ENCODE assay signal across 8 mouse cellular contexts in genomic region chr14:31662555-31663211, GRCm38 (mm10). TPM values are rescaled to one million over a fixed set of nuclear protein-coding genes. Genes with fewer than 3 reads are reported as not detected.
DNase-seq lines count a peak whose midpoint lies in the region; ATAC-seq and TF ChIP-seq lines count a peak whose summit lies in the region.

No protein-coding gene starts in this region.

- in situ Hi-C loops in ES-E14 (cut with MboI; ENCODE audit: low sequenced_read_pairs in 2 of 2, unreplicated experiment in 2 of 2): loop anchor here in 1 of 2 experiments (25.0 kb wide), 1 partner anchor 400 kb away; no protein-coding TSS in a partner anchor

- DNase-seq in 3134 (ENCODE audit: extremely low read depth, insufficient read length, low spot score) (peak; percentile 84), ES-E14 (ENCODE audit: low read depth, low spot score) (no peak)
- DNase-seq in embryonic facial prominence, embryonic 11.5 days (ENCODE audit: low spot score): peak; percentile 39
- peak; percentile 88 for DNase-seq in lung, postnatal 10 days
- peak; percentile 50 for DNase-seq in splenic B cell, adult 2 months (ENCODE audit: low read depth, low spot score)
- DNase-seq in left cerebral cortex, postnatal 36 days (ENCODE audit: low spot score in 2 of 2): no peak

- H3K27me3 ChIP-seq in embryonic facial prominence, embryonic 11.5 days (ENCODE audit: control insufficient read depth, insufficient read depth, low read length): no peaks in the 10 kb centered on the region
- no peaks in the 10 kb centered on the region for H3K27me3 ChIP-seq in heart, embryonic 12.5 days (replicated peaks)
- no peaks in the 10 kb centered on the region for H3K27me3 ChIP-seq in kidney, embryonic 14.5 days (ENCODE audit: control insufficient read depth, insufficient read depth, low read length)
- H3K27me3 ChIP-seq in splenic B cell, adult 2 months (ENCODE audit: control insufficient read depth, insufficient read depth, low read length, poor library complexity, severe bottlenecking): no peaks in the 10 kb centered on the region

- ATAC-seq in embryonic facial prominence, embryonic 11.5 days (replicated peaks; ENCODE audit: insufficient number of reproducible peaks, low FRiP score, low TSS enrichment, low read depth): 0 out of 2 replicates have a peak, but pooled peaks have one; percentile 27
- peak; percentile 30 for ATAC-seq in heart, embryonic 12.5 days (ENCODE audit: insufficient number of reproducible peaks, low FRiP score)
- peak; percentile 44 for ATAC-seq in kidney, embryonic 14.5 days (ENCODE audit: low FRiP score, low TSS enrichment)

- peaks cover 2 to 9% of the 10 kb centered on the region in 2 experiments; a peak in 3 of 4 replicates for H3K4me1 ChIP-seq in ES-E14 (ENCODE audit: control insufficient read depth in 2 of 2, insufficient read depth in 2 of 2, low read length in 2 of 2, poor library complexity in 1 of 2)
- H3K4me1 ChIP-seq in embryonic facial prominence, embryonic 11.5 days (ENCODE audit: control insufficient read depth, insufficient read depth, low read length): peaks cover 14% of the 10 kb centered on the region; the same call in 1 of the 2 replicates
- H3K4me1 ChIP-seq in heart, embryonic 12.5 days (replicated peaks): peaks cover 70% of the 10 kb centered on the region
- H3K4me1 ChIP-seq in kidney, embryonic 14.5 days (ENCODE audit: control insufficient read depth, insufficient read depth, low read length): peaks cover 30% of the 10 kb centered on the region

- WGBS in embryonic facial prominence, embryonic 11.5 days: 21% methylated on average over 9 of the region's 9 CpGs
- 22% methylated on average over 9 of the region's 9 CpGs for WGBS in heart, embryonic 12.5 days
- 26% methylated on average over 9 of the region's 9 CpGs for WGBS in kidney, embryonic 14.5 days

- no peaks in the 10 kb centered on the region for H3K36me3 ChIP-seq in ES-E14 (ENCODE audit: control insufficient read depth, insufficient read depth, low read length, poor library complexity, severe bottlenecking)
- H3K36me3 ChIP-seq in embryonic facial prominence, embryonic 11.5 days (replicated peaks; ENCODE audit: control insufficient read depth, insufficient read depth, low read depth, low read length): no peaks in the 10 kb centered on the region
- H3K36me3 ChIP-seq in heart, embryonic 12.5 days: peaks cover 12% of the 10 kb centered on the region
- H3K36me3 ChIP-seq in kidney, embryonic 14.5 days (ENCODE audit: control insufficient read depth, insufficient read depth, low read length): peaks cover 2% of the 10 kb centered on the region; the same call in 1 of the 2 replicates
- H3K36me3 ChIP-seq in splenic B cell, adult 2 months (ENCODE audit: control insufficient read depth, insufficient read depth, low read length, poor library complexity, severe bottlenecking): no peaks in the 10 kb centered on the region

- peak overlapping the region; percentile 64 for H3K4me2 ChIP-seq in embryonic facial prominence, embryonic 11.5 days (ENCODE audit: low read depth, low read length)
- H3K4me2 ChIP-seq in heart, embryonic 12.5 days: peak overlapping the region; percentile 65
- H3K4me2 ChIP-seq in kidney, embryonic 14.5 days (replicated peaks; ENCODE audit: low read depth, low read length): peak overlapping the region; percentile 76

- H3K9ac ChIP-seq in ES-E14 (ENCODE audit: insufficient read depth, low read depth, low read length, poor library complexity, severe bottlenecking): peak overlapping the region; percentile 37; the same call in 1 of the 2 replicates
- peak overlapping the region; percentile 74 for H3K9ac ChIP-seq in embryonic facial prominence, embryonic 11.5 days (replicated peaks; ENCODE audit: low read length)
- peak overlapping the region; percentile 67 for H3K9ac ChIP-seq in heart, embryonic 12.5 days
- H3K9ac ChIP-seq in kidney, embryonic 14.5 days (ENCODE audit: low read depth, low read length): peak overlapping the region; percentile 67

- H3K9me3 ChIP-seq in ES-E14 (ENCODE audit: control insufficient read depth, insufficient read depth, low read depth, low read length): no peaks in the 10 kb centered on the region
- no peaks in the 10 kb centered on the region for H3K9me3 ChIP-seq in embryonic facial prominence, embryonic 11.5 days (replicated peaks; ENCODE audit: control insufficient read depth, low read length)
- H3K9me3 ChIP-seq in heart, embryonic 12.5 days (replicated peaks): no peaks in the 10 kb centered on the region
- no peaks in the 10 kb centered on the region for H3K9me3 ChIP-seq in kidney, embryonic 14.5 days (ENCODE audit: control insufficient read depth, low read length)

- peak overlapping the region; percentile 38 to 57; a peak in 3 of 4 replicates for H3K4me3 ChIP-seq in ES-E14 (ENCODE audit: insufficient read depth in 1 of 2, low read depth in 1 of 2, low read length in 2 of 2, poor library complexity in 1 of 2, severe bottlenecking in 1 of 2)
- H3K4me3 ChIP-seq in embryonic facial prominence, embryonic 11.5 days (ENCODE audit: low read depth, low read length): peak overlapping the region; percentile 30
- no peak overlapping the region for H3K4me3 ChIP-seq in heart, embryonic 12.5 days
- peak overlapping the region; percentile 39; the same call in 1 of the 2 replicates for H3K4me3 ChIP-seq in kidney, embryonic 14.5 days (ENCODE audit: low read length)

- peak overlapping the region; percentile 24; the same call in 1 of the 2 replicates for H3K27ac ChIP-seq in ES-E14 (ENCODE audit: insufficient read depth, low read depth, low read length, poor library complexity, severe bottlenecking)
- H3K27ac ChIP-seq in embryonic facial prominence, embryonic 11.5 days (replicated peaks; ENCODE audit: low read depth, low read length): peak overlapping the region; percentile 95
- H3K27ac ChIP-seq in heart, embryonic 12.5 days (ENCODE audit: poor library complexity, severe bottlenecking): peak overlapping the region; percentile 97
- H3K27ac ChIP-seq in kidney, embryonic 14.5 days (ENCODE audit: low read depth, low read length): peak overlapping the region; percentile 99

- intact Hi-C loops in left cerebral cortex, postnatal 36 days (cut with DNase I): loop anchor here (2.0 kb wide), 1 partner anchor 118 kb away; no protein-coding TSS in a partner anchor

TF ChIP-seq in ES-E14, 5 proteins besides CTCF, POLR2A, EP300 and RAD21:
- TF ChIP-seq ZC3H11A (IDR thresholded peaks at IDR 0.05; ENCODE audit: borderline replicate concordance, low read depth, low read length) (no peak), MAFK (IDR thresholded peaks at IDR 0.05; ENCODE audit: insufficient read depth, low read depth, low read length) (no peak), HCFC1 (IDR thresholded peaks at IDR 0.05; ENCODE audit: borderline replicate concordance, insufficient read depth, low read length) (no peak), CHD2 (IDR thresholded peaks at IDR 0.05; ENCODE audit: low read depth, low read length) (no peak), ZNF384 (IDR thresholded peaks at IDR 0.05; ENCODE audit: low read depth, low read length) (no peak)
TF ChIP-seq in ES-E14: peak in this region for 0.

RNA-seq across cellular contexts. Expression of gene Hacl1, which starts 21.6 kb away (rescaled TPM):
- total RNA-seq in ES-E14 (2012; rRNA removed): 6.2 and 8.4 TPM in 2 replicates
- polyA plus RNA-seq in embryonic facial prominence, embryonic 11.5 days (2014; fragmentation: Nextera tagmentation; extraction: Ambion mirVana): 10.7 and 12.3 TPM in 2 replicates
- polyA plus RNA-seq in heart, embryonic 12.5 days (2016; fragmentation: Nextera tagmentation; extraction: Ambion mirVana): 7.9 and 13.2 TPM in 2 replicates
- polyA plus RNA-seq in kidney, embryonic 14.5 days (2014; fragmentation: Nextera tagmentation; extraction: Ambion mirVana): 11.5 and 20.6 TPM in 2 replicates
- 1 to 10 TPM; 6.1 to 6.3 TPM for total RNA-seq in left cerebral cortex, postnatal 36 days (2021)

RNA-seq across cellular contexts. Expression of gene Btd, which starts 21.9 kb away (rescaled TPM):
- total RNA-seq in ES-E14 (2012; rRNA removed): 8.1 and 11.6 TPM in 2 replicates
- 18.2 and 21.8 TPM in 2 replicates for polyA plus RNA-seq in embryonic facial prominence, embryonic 11.5 days (2014; fragmentation: Nextera tagmentation; extraction: Ambion mirVana)
- 23.1 and 27.8 TPM in 2 replicates for polyA plus RNA-seq in heart, embryonic 12.5 days (2016; fragmentation: Nextera tagmentation; extraction: Ambion mirVana)
- 27.9 and 30.9 TPM in 2 replicates for polyA plus RNA-seq in kidney, embryonic 14.5 days (2014; fragmentation: Nextera tagmentation; extraction: Ambion mirVana)
- total RNA-seq in left cerebral cortex, postnatal 36 days (2021): 1 to 10 TPM; 7.8 to 9.2 TPM

RNA-seq across cellular contexts. Expression of gene Gm49387, which starts 22.0 kb away (rescaled TPM):
- total RNA-seq in ES-E14 (2012; rRNA removed): not detected in 2 replicates
- polyA plus RNA-seq in embryonic facial prominence, embryonic 11.5 days (2014; fragmentation: Nextera tagmentation; extraction: Ambion mirVana): 1.6 and 2.0 TPM in 2 replicates
- polyA plus RNA-seq in heart, embryonic 12.5 days (2016; fragmentation: Nextera tagmentation; extraction: Ambion mirVana): 0.10 and 3.7 TPM in 2 replicates
- polyA plus RNA-seq in kidney, embryonic 14.5 days (2014; fragmentation: Nextera tagmentation; extraction: Ambion mirVana): 3.3 TPM in 1 of 2 replicates, not detected in the other
- total RNA-seq in left cerebral cortex, postnatal 36 days (2021): under 1 TPM in 1 of 2 experiments, not detected in 1; 0.44 TPM

Comparison
In these comparisons a context has a peak if more than half of its experiments do, and no peak if none do; other contexts are left out.
1. DNase-seq: peak in 3134 (single experiment), embryonic facial prominence, embryonic 11.5 days (single experiment), lung, postnatal 10 days (single experiment) and splenic B cell, adult 2 months (single experiment); none in ES-E14 (single experiment) and left cerebral cortex, postnatal 36 days (0 of 2).
2. H3K27ac ChIP-seq: peak in every context shown above with its lines; median percentile 99 in kidney, embryonic 14.5 days; 97 in heart, embryonic 12.5 days; 95 in embryonic facial prominence, embryonic 11.5 days; 24 in ES-E14.
3. Peak in every context shown above with its lines, with median percentiles within 50 percentile points of each other: H3K9ac ChIP-seq, ATAC-seq and H3K4me2 ChIP-seq.